Mouse (Mus musculus) lung, postnatal 0 days (tissue): ENCODE results near the gene Fcrl5.

Experiments
- CTCF ChIP-seq: IDR thresholded peaks from 2 replicates; pipeline ENCODE4 v1.5.1; 2016; ENCODE audit warnings: antibody characterized with exemption, mild to moderate bottlenecking
- EP300 ChIP-seq: IDR thresholded peaks from 2 replicates; pipeline ENCODE4 v1.6.1; 2016; ENCODE audit warnings: antibody characterized with exemption, mild to moderate bottlenecking, control low read depth

- no peak for TF ChIP-seq CTCF
- TF ChIP-seq EP300: no peak
Measured at GRCm38 (mm10) chr3:87401321-87401720, 34.3 kb upstream of the Fcrl5 start.
